Mouse (Mus musculus): ENCODE results near the gene Plekhh1.

GRCm38 (mm10) chr12:78981131-78981530 is 47.8 kb upstream of the Plekhh1 start:
- no peak for TF ChIP-seq CTCF (IDR thresholded peaks at IDR 0.05; ENCODE audit: insufficient read depth, low read depth, low read length)
- TF ChIP-seq POLR2A (IDR thresholded peaks at IDR 0.05; ENCODE audit: insufficient read depth, low read depth, low read length): no peak
